Mouse (Mus musculus) forebrain, embryonic 15.5 days (tissue): ENCODE measurements around the gene Slc7a15. TPM values are rescaled to one million over a fixed set of nuclear protein-coding genes. Genes with fewer than 3 reads are reported as not detected.

Experiments used
- ATAC-seq: fragments of 200-750 bp; cut with Nextera tagmentation; replicated peaks from 2 replicates; pipeline ENCODE4 v1.8.0; 2017; ENCODE audit warnings: mild to moderate bottlenecking, moderate TSS enrichment, moderate library complexity
- H3K27ac ChIP-seq: fragments of 300-500 bp; sonication (generic); replicated peaks from 2 replicates; pipeline ENCODE4 v1.5.1; 2015; ENCODE audit warnings: mild to moderate bottlenecking, inconsistent platforms
- H3K27me3 ChIP-seq: fragments of 300-500 bp; sonication (generic); 2 replicates; pipeline ENCODE4 v1.6.1; 2015; ENCODE audit warnings: inconsistent platforms
- H3K36me3 ChIP-seq: fragments of 300-500 bp; sonication (generic); 2 replicates; pipeline ENCODE4 v1.6.1; 2015; ENCODE audit warnings: mild to moderate bottlenecking, inconsistent platforms
- H3K4me1 ChIP-seq: fragments of 300-500 bp; sonication (generic); 2 replicates; pipeline ENCODE4 v1.6.1; 2015; ENCODE audit warnings: inconsistent platforms
- H3K4me2 ChIP-seq: fragments of 300-500 bp; sonication (generic); replicated peaks from 2 replicates; pipeline ENCODE4 v1.6.1; 2015; ENCODE audit warnings: mild to moderate bottlenecking, inconsistent platforms
- H3K4me3 ChIP-seq: fragments of 300-500 bp; sonication (generic); 2 replicates; pipeline ENCODE4 v1.5.1; 2015; ENCODE audit warnings: mild to moderate bottlenecking, inconsistent platforms
- H3K9ac ChIP-seq: fragments of 300-500 bp; sonication (generic); replicated peaks from 2 replicates; pipeline ENCODE4 v1.6.1; 2015; ENCODE audit warnings: mild to moderate bottlenecking, inconsistent platforms
- H3K9me3 ChIP-seq: fragments of 300-500 bp; sonication (generic); 2 replicates; pipeline ENCODE4 v1.6.1; 2016; ENCODE audit warnings: inconsistent platforms
- WGBS: fragments of 180-500 bp; shearing (Covaris S2); methylation state at CpG from one replicate; pipeline ENCODE4 v1.1.7; 2015; ENCODE audit warnings: mixed read lengths; 5-methylcytosine and 5-hydroxymethylcytosine counted together
- polyA plus RNA-seq: library from polyadenylated mRNA; unstranded; fragments of >200 nt; fragmentation: Nextera tagmentation; extraction: Ambion mirVana; gene quantifications from 2 replicates; pipeline ENCODE4 v1.2.1, GENCODE M21; 2015

Slc7a15 gene
- polyA plus RNA-seq, 1 experiment from 2014 or later, result not detected

DNA sequence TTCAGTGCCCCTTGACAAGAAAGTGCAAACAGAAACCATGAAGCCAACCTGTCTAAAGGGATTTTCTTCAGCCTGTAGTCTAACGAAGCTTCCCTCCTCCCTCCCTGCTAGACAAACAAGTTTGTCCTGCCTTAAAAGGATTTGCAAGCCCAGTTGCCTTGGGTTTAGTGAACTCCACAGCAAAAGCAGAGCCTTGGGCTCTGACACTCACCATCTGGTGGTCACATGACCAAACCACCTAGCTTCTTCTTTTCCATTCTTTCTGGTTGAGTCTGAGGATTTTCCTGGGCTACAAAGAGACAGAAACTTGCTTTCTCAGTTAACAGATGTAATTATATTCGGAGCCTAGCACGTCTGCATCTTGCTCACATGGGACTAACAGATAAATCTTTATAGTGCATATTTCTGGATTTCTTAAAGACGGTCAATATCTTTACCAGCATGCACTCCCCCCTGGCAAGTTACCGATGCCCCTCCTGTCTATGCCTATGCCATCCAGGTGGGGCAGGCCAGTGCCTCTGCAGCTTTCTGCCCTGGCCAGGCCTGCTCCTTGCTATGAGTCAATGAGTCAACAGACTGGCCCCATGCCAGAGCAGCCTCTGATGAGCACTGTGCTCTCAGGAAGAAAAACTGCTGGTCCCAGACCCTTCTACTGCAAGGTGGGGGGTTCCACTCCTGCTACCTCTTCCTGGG lies 110.8 kb downstream of the Slc7a15 start:
- Histone ChIP-seq H3K4me2 (no peak overlapping the region), H3K9ac (no peak overlapping the region), H3K36me3 (no peaks in the 10 kb centered on the region), H3K9me3 (no peaks in the 10 kb centered on the region), H3K27ac (no peak overlapping the region), H3K4me3 (no peak overlapping the region), H3K4me1 (peaks cover 5% of the 10 kb centered on the region; the same call in 1 of the 2 replicates), H3K27me3 (no peaks in the 10 kb centered on the region)
- 65% methylated on average over 5 of the region's 5 CpGs for WGBS
- ATAC-seq, result 0 out of 2 replicates have a peak, but pooled peaks have one; percentile 48

DNA sequence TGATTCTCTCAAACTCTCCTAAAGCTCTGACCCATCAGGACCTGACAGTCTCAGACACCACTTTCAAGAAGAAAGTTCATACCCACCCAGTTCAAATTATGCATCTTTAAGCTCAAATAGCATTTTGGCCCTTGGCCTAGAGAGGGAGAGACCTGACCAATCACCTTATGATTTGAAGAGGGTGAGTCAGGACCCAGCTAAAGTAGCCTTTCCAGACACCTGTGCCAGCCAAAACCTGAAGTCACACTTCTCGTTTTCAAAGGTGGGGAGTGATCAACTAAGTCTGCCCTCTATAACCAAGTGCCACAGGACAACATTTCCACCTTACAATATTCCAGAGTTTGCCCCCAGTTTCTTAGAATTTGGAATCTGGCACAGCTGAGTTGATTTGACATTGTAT lies 111.6 kb downstream of the Slc7a15 start:
- H3K9me3 ChIP-seq, result no peaks in the 10 kb centered on the region
- no peak overlapping the region for H3K4me2 ChIP-seq
- no peak overlapping the region for H3K27ac ChIP-seq
- 88% methylated on average over 1 of the region's 1 CpGs for WGBS
- H3K27me3 ChIP-seq, result no peaks in the 10 kb centered on the region
- H3K36me3 ChIP-seq, result no peaks in the 10 kb centered on the region
- ATAC-seq, result no peak
- no peak overlapping the region for H3K9ac ChIP-seq
- no peak overlapping the region for H3K4me3 ChIP-seq
- peaks cover 5% of the 10 kb centered on the region; the same call in 1 of the 2 replicates for H3K4me1 ChIP-seq

DNA sequence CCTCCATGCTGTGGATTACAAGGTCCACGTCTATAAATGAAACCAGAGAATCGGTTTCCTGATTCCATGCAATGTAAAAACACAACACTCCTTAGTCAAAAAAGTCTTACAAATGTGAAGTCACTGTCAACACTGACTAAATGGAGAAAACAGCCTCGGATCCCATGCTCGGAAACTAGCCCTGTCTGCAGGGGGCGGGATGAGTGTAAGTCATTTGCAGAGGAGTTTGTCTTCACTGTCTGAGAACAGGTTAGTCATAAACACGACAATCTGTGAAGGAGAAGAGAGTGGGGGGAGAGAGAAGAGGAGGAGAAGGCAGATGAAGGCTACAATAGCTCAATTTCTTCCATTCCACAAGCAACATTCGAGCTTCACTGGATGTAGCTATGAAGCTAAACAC lies 113.6 kb downstream of the Slc7a15 start:
- Histone ChIP-seq H3K27me3 (no peaks in the 10 kb centered on the region), H3K4me2 (no peak overlapping the region), H3K4me3 (no peak overlapping the region), H3K9ac (no peak overlapping the region), H3K36me3 (no peaks in the 10 kb centered on the region), H3K4me1 (peaks cover 5% of the 10 kb centered on the region; the same call in 1 of the 2 replicates), H3K27ac (no peak overlapping the region), H3K9me3 (no peaks in the 10 kb centered on the region)
- no peak for ATAC-seq
- WGBS, result 83% methylated on average over 7 of the region's 7 CpGs

DNA sequence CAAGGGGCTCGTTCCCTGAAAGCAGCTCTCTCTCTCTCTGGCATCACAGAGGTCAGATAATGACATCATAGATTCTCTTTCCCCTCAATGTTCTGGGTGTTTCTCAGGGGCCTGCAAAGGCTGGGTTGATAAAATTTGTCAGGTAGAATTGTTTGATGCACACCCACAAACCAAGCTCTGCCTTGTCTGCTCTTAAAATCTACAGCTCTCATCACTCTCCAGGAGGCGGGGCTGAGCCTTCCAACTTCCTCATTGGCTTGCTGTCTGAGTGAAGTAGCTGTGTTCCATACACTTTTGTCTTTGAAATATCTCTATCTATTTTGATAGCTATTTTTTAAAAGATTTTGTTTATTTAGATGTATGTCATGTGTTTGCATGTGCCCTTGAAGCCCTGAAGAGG lies 116.7 kb downstream of the Slc7a15 start:
- no peak overlapping the region for H3K27ac ChIP-seq

More for the DNA sequence above, 116.7 kb downstream of the Slc7a15 start:
- 69% methylated on average over 2 of the region's 2 CpGs for WGBS
- no peak overlapping the region for H3K9ac ChIP-seq
- no peaks in the 10 kb centered on the region for H3K36me3 ChIP-seq
- no peaks in the 10 kb centered on the region for H3K27me3 ChIP-seq
- H3K4me1 ChIP-seq, result no peaks in the 10 kb centered on the region
- H3K4me2 ChIP-seq, result no peak overlapping the region
- H3K9me3 ChIP-seq, result no peaks in the 10 kb centered on the region
- ATAC-seq, result no peak
- H3K4me3 ChIP-seq, result no peak overlapping the region

Other genes starting within 250 kb of the Slc7a15 start
- 73.8 and 77.6 TPM in 2 replicates for gene Rhob, start 99.1 kb downstream of the Slc7a15 start, polyA plus RNA-seq
- gene Pum2, start 75.1 kb upstream of the Slc7a15 start, polyA plus RNA-seq, result 66.5 and 67.7 TPM in 2 replicates
- 28.7 and 28.8 TPM in 2 replicates for gene Sdc1, start 172.3 kb upstream of the Slc7a15 start, polyA plus RNA-seq